Mouse (Mus musculus) MEL (cell line): Measurements from ENCODE around the gene Tmem184c. TPM values are rescaled to one million over a fixed set of nuclear protein-coding genes. Genes with fewer than 3 reads are reported as not detected.

Experiments
- DNase-seq: peaks from one replicate; pipeline ENCODE4 v3.0.0; 2011; ENCODE audit warnings: low read depth, low spot score
- H3K27ac ChIP-seq: 2 replicates; pipeline ENCODE4 v1.5.1; 2012; ENCODE audit warnings: low read depth, mild to moderate bottlenecking, control low read depth, low read length, moderate library complexity; ENCODE audit not compliant: control insufficient read depth
- H3K27me3 ChIP-seq, 2 experiments: fragments of 150-350 bp in 1 of 2; sonication (generic) in 1 of 2; 2 replicates each; pipeline ENCODE4 v1.6.1; 2012; ENCODE audit warnings: low read length in 2 of 2, mild to moderate bottlenecking in 2 of 2, improper control_type of control experiment in 1 of 2, moderate library complexity in 1 of 2; ENCODE audit not compliant: insufficient read depth in 2 of 2, control insufficient read depth in 1 of 2
- H3K36me3 ChIP-seq, 2 experiments: 2 replicates each; pipeline ENCODE4 v1.6.1; 2012 to 2014; ENCODE audit warnings: low read length in 2 of 2, improper control_type of control experiment in 1 of 2, inconsistent platforms in 1 of 2, mild to moderate bottlenecking in 1 of 2; ENCODE audit not compliant: insufficient read depth in 2 of 2, control insufficient read depth in 1 of 2
- H3K4me1 ChIP-seq, 2 experiments: fragments of 150-350 bp in 1 of 2; sonication (generic) in 1 of 2; 2 replicates each; pipeline ENCODE4 v1.6.1; 2012; ENCODE audit warnings: low read length in 2 of 2, improper control_type of control experiment in 1 of 2, mild to moderate bottlenecking in 1 of 2; ENCODE audit not compliant: insufficient read depth in 2 of 2, control insufficient read depth in 1 of 2
- H3K4me3 ChIP-seq, 2 experiments: fragments of 150-350 bp in 1 of 2; sonication (generic) in 1 of 2; 2 replicates each; pipeline ENCODE4 v1.5.1; 2012; ENCODE audit warnings: low read depth in 2 of 2, low read length in 2 of 2, mild to moderate bottlenecking in 2 of 2, moderate library complexity in 2 of 2, control low read depth in 1 of 2, improper control_type of control experiment in 1 of 2; ENCODE audit not compliant: control insufficient read depth in 1 of 2, insufficient read depth in 1 of 2
- H3K79me2 ChIP-seq: 2 replicates; pipeline ENCODE4 v1.6.1; 2012; ENCODE audit warnings: mild to moderate bottlenecking, low read length, moderate library complexity; ENCODE audit not compliant: control insufficient read depth, poor library complexity, insufficient read depth
- H3K9ac ChIP-seq: 2 replicates; pipeline ENCODE4 v1.6.1; 2012; ENCODE audit warnings: low read depth, mild to moderate bottlenecking, control low read depth, low read length, moderate library complexity; ENCODE audit not compliant: control insufficient read depth, poor library complexity, severe bottlenecking
- H3K9me3 ChIP-seq: fragments of 150-350 bp; sonication (generic); replicated peaks from 2 replicates; pipeline ENCODE4 v1.6.1; 2012; ENCODE audit warnings: mild to moderate bottlenecking, low read length, improper control_type of control experiment, moderate library complexity; ENCODE audit not compliant: insufficient read depth
- BHLHE40 ChIP-seq: IDR thresholded peaks from 2 replicates; pipeline ENCODE4 v1.6.1; 2012; ENCODE audit warnings: low read depth, mild to moderate bottlenecking, inconsistent platforms, low read length, improper control_type of control experiment, borderline replicate concordance
- HCFC1 ChIP-seq: IDR thresholded peaks from 2 replicates; pipeline ENCODE4 v1.6.1; 2012; ENCODE audit warnings: low read depth, mild to moderate bottlenecking, inconsistent platforms, low read length, improper control_type of control experiment, moderate library complexity
- JUND ChIP-seq: IDR thresholded peaks from 2 replicates; pipeline ENCODE4 v1.6.1; 2011; ENCODE audit warnings: low read depth, mild to moderate bottlenecking, improper control_type of control experiment, low read length
- MAX ChIP-seq: IDR thresholded peaks from 2 replicates; pipeline ENCODE4 v1.6.1; 2011; ENCODE audit warnings: low read length, improper control_type of control experiment
- MEF2A ChIP-seq: IDR thresholded peaks from 2 replicates; pipeline ENCODE4 v1.6.1; 2014; ENCODE audit warnings: low read depth, mild to moderate bottlenecking, inconsistent platforms, low read length, improper control_type of control experiment; ENCODE audit not compliant: poor library complexity, insufficient replicate concordance, severe bottlenecking; ENCODE audit errors: extremely low read depth
- MXI1 ChIP-seq: IDR thresholded peaks from 2 replicates; pipeline ENCODE4 v1.6.1; 2011; ENCODE audit warnings: mild to moderate bottlenecking, low read depth, low read length, improper control_type of control experiment
- NRF1 ChIP-seq: IDR thresholded peaks from 2 replicates; pipeline ENCODE4 v1.6.1; 2014; ENCODE audit warnings: low read depth, mild to moderate bottlenecking, inconsistent platforms, low read length, improper control_type of control experiment, moderate library complexity; ENCODE audit not compliant: poor library complexity, insufficient read depth, severe bottlenecking
- POLR2AphosphoS5 ChIP-seq: IDR thresholded peaks from 2 replicates; pipeline ENCODE4 v1.6.1; 2012; ENCODE audit warnings: low read depth, borderline replicate concordance, mild to moderate bottlenecking, inconsistent platforms, low read length, moderate library complexity, mixed read lengths
- RCOR1 ChIP-seq: IDR thresholded peaks from 2 replicates; pipeline ENCODE4 v1.6.1; 2012; ENCODE audit warnings: low read depth, mild to moderate bottlenecking, inconsistent platforms, low read length, improper control_type of control experiment
- SMC3 ChIP-seq: IDR thresholded peaks from 2 replicates; pipeline ENCODE4 v1.6.1; 2011; ENCODE audit warnings: low read depth, low read length, improper control_type of control experiment
- TAL1 ChIP-seq: IDR thresholded peaks from 2 replicates; pipeline ENCODE4 v1.6.1; 2012; ENCODE audit warnings: mild to moderate bottlenecking, inconsistent platforms, low read length, moderate library complexity, mixed read lengths
- TBP ChIP-seq: IDR thresholded peaks from 2 replicates; pipeline ENCODE4 v1.8.0; 2011; ENCODE audit warnings: low read depth, low read length, improper control_type of control experiment
- USF1 ChIP-seq: IDR thresholded peaks from 2 replicates; pipeline ENCODE4 v1.6.1; 2014; ENCODE audit warnings: low read depth, mild to moderate bottlenecking, inconsistent platforms, low read length, improper control_type of control experiment, moderate library complexity
- USF2 ChIP-seq, 2 experiments: IDR thresholded peaks; 2 replicates each; pipeline ENCODE4 v1.6.1; 2011 to 2012; ENCODE audit warnings: improper control_type of control experiment in 2 of 2, low read length in 2 of 2, borderline replicate concordance in 1 of 2, inconsistent platforms in 1 of 2, low read depth in 1 of 2, mild to moderate bottlenecking in 1 of 2; ENCODE audit not compliant: insufficient read depth in 1 of 2
- polyA plus RNA-seq, 2 experiments: library from polyadenylated mRNA; stranded (reverse) in 1 of 2; unstranded in 1 of 2; fragments of >175 nt in 1 of 2; fragments of >200 nt in 1 of 2; gene quantifications; 2 replicates each; pipeline versions ENCODE4 v1.2.1 to v1.2.4; 2012; ENCODE audit warnings: low replicate concordance in 2 of 2, low read depth in 1 of 2; ENCODE audit not compliant: insufficient read length in 2 of 2, insufficient read depth in 1 of 2, missing spikeins in 1 of 2
- total RNA-seq: library from RNA; depleted of rRNA; stranded (reverse); fragments of 300-350 nt; gene quantifications from 2 replicates; pipeline ENCODE4 v1.2.3, GENCODE M21; 2012

Gene Tmem184c
- total and polyA plus RNA-seq, 3 experiments = 8.5 to 11.3 TPM; not detected in 1

DNA sequence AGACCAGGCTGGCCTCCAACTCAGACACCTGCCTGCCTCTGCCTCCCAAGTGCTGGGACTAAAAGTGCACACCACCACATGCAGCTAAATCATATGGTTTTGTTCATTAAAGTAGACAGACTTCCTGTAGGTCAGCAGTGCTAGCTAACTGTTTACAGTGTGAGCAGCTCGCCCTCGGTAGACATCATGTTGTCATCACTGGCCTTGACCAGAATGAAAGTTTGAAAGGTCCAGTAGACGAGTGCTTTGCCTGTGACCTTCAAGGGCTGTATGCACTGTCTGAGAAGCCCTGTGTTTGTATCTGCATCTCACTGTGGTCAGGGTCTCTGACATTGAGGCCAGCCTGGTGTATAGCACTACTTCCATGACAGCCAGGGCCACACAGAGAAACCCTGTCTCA lies 49.1 kb downstream of the Tmem184c start:
- H3K27me3 ChIP-seq = no peaks in the 10 kb centered on the region
- TF ChIP-seq TAL1 (no peak), RCOR1 (no peak), MAX (no peak), MEF2A (no peak), POLR2AphosphoS5 (no peak), MXI1 (no peak), BHLHE40 (no peak), JUND (no peak), HCFC1 (no peak), TBP (no peak)
- no peaks in the 10 kb centered on the region for H3K9me3 ChIP-seq

GRCm38 (mm10) chr8:77552491-77552890 lies 58.0 kb downstream of the Tmem184c start:
- TF ChIP-seq USF2 (IDR thresholded peaks at IDR 0.05; ENCODE audit: borderline replicate concordance in 1 of 2, insufficient read depth in 1 of 2, low read depth in 1 of 2, low read length in 2 of 2) = no peak
- TF ChIP-seq USF1 = no peak
- TF ChIP-seq MAX = no peak
- no peak for TF ChIP-seq NRF1
- no peak for TF ChIP-seq MEF2A
- TF ChIP-seq SMC3 = no peak
- TF ChIP-seq, all 39 proteins: peak for 0
- no peak overlapping the region for H3K27ac ChIP-seq
- no peak for DNase-seq
- H3K27me3 ChIP-seq = no peaks in the 10 kb centered on the region
- peaks cover 0 to 3% of the 10 kb centered on the region in 2 experiments; a peak in 1 of 4 replicates for H3K4me1 ChIP-seq
- H3K79me2 ChIP-seq = peaks cover 18% of the 10 kb centered on the region
- H3K36me3 ChIP-seq = peaks cover 5 to 17% of the 10 kb centered on the region in 2 experiments
- H3K9me3 ChIP-seq = no peaks in the 10 kb centered on the region
- no peak overlapping the region for H3K9ac ChIP-seq
- no peak overlapping the region for H3K4me3 ChIP-seq

More for the DNA sequence above, 49.1 kb downstream of the Tmem184c start:
- no peak for DNase-seq
- Histone ChIP-seq H3K27ac (no peak overlapping the region), H3K4me3 (no peak overlapping the region), H3K9ac (no peak overlapping the region), H3K4me1 (no peaks in the 10 kb centered on the region), H3K36me3 (peaks cover 0 to 31% of the 10 kb centered on the region in 2 experiments; a peak in 3 of 4 replicates), H3K79me2 (0 out of 2 replicates have a peak, but pooled peaks cover 1% of the 10 kb centered on the region)
